Mouse (Mus musculus) ES-E14 (cell line): ENCODE results near the gene Slc9a1. TPM values are rescaled to one million over a fixed set of nuclear protein-coding genes. Genes with fewer than 3 reads are reported as not detected.

Experiments
- DNase-seq: peaks from one replicate; pipeline ENCODE4 v3.0.0-alpha.2; 2013; ENCODE audit warnings: low read depth, low spot score
- H3K27ac ChIP-seq: 2 replicates; pipeline ENCODE4 v1.5.1; 2012; ENCODE audit warnings: low read depth, mild to moderate bottlenecking, low read length, moderate library complexity, mixed read lengths; ENCODE audit not compliant: poor library complexity, insufficient read depth, severe bottlenecking
- H3K36me3 ChIP-seq: 2 replicates; pipeline ENCODE4 v1.6.1; 2012; ENCODE audit warnings: mild to moderate bottlenecking, low read length, moderate library complexity, mixed read lengths; ENCODE audit not compliant: control insufficient read depth, poor library complexity, insufficient read depth, severe bottlenecking
- H3K4me1 ChIP-seq, 2 experiments: fragments of 150-350 bp in 1 of 2; sonication (generic) in 1 of 2; 2 replicates each; pipeline ENCODE4 v1.6.1; 2012; ENCODE audit warnings: low read length in 2 of 2, mild to moderate bottlenecking in 1 of 2, mixed read lengths in 1 of 2; ENCODE audit not compliant: control insufficient read depth in 2 of 2, insufficient read depth in 2 of 2, poor library complexity in 1 of 2
- H3K4me3 ChIP-seq, 2 experiments: fragments of 150-350 bp in 1 of 2; sonication (generic) in 1 of 2; 2 replicates each; pipeline ENCODE4 v1.5.1; 2012; ENCODE audit warnings: low read length in 2 of 2, low read depth in 1 of 2, mild to moderate bottlenecking in 1 of 2, mixed read lengths in 1 of 2; ENCODE audit not compliant: insufficient read depth in 1 of 2, poor library complexity in 1 of 2, severe bottlenecking in 1 of 2
- H3K9ac ChIP-seq: 2 replicates; pipeline ENCODE4 v1.6.1; 2012; ENCODE audit warnings: low read depth, mild to moderate bottlenecking, low read length, mixed read lengths; ENCODE audit not compliant: poor library complexity, insufficient read depth, severe bottlenecking
- H3K9me3 ChIP-seq: fragments of 150-350 bp; sonication (generic); 2 replicates; pipeline ENCODE4 v1.6.1; 2012; ENCODE audit warnings: low read depth, mild to moderate bottlenecking, low read length; ENCODE audit not compliant: control insufficient read depth, insufficient read depth
- CHD2 ChIP-seq: IDR thresholded peaks from 2 replicates; pipeline ENCODE4 v1.6.1; 2014; ENCODE audit warnings: mild to moderate bottlenecking, low read depth, low read length, inconsistent platforms
- HCFC1 ChIP-seq: IDR thresholded peaks from 2 replicates; pipeline ENCODE4 v1.6.1; 2012; ENCODE audit warnings: low read length, inconsistent platforms, borderline replicate concordance; ENCODE audit not compliant: insufficient read depth
- MAFK ChIP-seq: IDR thresholded peaks from 2 replicates; pipeline ENCODE4 v1.6.1; 2014; ENCODE audit warnings: mild to moderate bottlenecking, low read depth, low read length, inconsistent platforms; ENCODE audit not compliant: insufficient read depth
- ZC3H11A ChIP-seq: IDR thresholded peaks from 2 replicates; pipeline ENCODE4 v1.6.1; 2012; ENCODE audit warnings: low read depth, mild to moderate bottlenecking, inconsistent platforms, low read length, borderline replicate concordance
- ZNF384 ChIP-seq: IDR thresholded peaks from 2 replicates; pipeline ENCODE4 v1.6.1; 2012; ENCODE audit warnings: low read depth, low read length, inconsistent platforms
- in situ Hi-C, 2 experiments: fragments of 600-800 bp; cut with MboI; formaldehyde crosslinking; loops; one replicate each; pipeline ENCODE4 v1.15.1; 2025; ENCODE audit warnings: low sequenced_read_pairs in 2 of 2, inconsistent platforms in 1 of 2; ENCODE audit not compliant: unreplicated experiment in 2 of 2
- total RNA-seq: library from RNA; depleted of rRNA; stranded (reverse); fragments of 300-350 nt; gene quantifications from 2 replicates; pipeline ENCODE4 v1.2.3, GENCODE M21; 2012

Slc9a1 gene
- total RNA-seq, 1 experiment = 24.9 TPM

DNA sequence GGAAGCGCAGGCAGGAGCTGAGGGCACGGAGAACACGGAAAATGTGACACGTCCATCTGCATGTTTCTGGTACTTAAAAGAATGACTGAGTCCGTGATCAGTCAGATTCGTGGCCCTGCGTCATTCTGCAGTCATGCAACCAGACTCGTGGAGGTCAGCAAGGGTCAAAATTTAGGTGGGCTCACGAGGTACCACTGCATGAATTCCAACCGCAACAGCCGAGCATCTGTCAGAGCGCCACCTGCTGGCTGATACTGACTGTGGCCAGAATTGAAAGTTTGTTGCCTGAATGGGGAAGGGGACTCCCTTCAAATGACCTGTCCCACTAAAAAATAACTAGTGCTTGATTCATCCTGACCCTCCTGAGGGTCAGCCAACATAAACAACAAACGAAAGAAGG, 80.2 kb downstream of the Slc9a1 start:
- H3K9ac ChIP-seq = no peak overlapping the region
- peaks cover 5 to 20% of the 10 kb centered on the region in 2 experiments for H3K4me1 ChIP-seq
- no peak overlapping the region for H3K4me3 ChIP-seq
- no peaks in the 10 kb centered on the region for H3K36me3 ChIP-seq
- in situ Hi-C loops = no loop called here
- H3K27ac ChIP-seq = no peak overlapping the region
- DNase-seq = no peak
- no peaks in the 10 kb centered on the region for H3K9me3 ChIP-seq
- TF ChIP-seq ZC3H11A = no peak
- TF ChIP-seq CHD2 = no peak
- no peak for TF ChIP-seq MAFK
- no peak for TF ChIP-seq HCFC1
- no peak for TF ChIP-seq ZNF384

DNA sequence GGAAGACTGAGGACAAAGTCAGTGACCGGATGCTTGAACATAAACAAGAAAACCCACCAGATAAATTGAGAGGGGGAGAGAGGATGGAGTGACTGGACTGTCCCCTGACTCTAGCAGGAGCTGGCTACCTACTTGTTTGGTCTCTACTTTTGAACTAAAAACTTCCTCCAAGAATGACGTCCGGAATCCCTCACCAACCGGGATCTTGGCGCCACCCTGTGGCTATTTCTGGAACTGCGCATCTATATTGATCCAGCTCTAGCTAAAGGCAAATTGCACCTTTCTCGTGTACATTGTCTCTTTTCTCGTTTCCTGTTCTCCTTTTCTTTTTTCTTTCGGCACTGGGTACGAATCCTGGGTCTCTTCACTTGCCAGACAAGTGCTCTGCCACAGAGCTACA, 82.0 kb downstream of the Slc9a1 start:
- no peak overlapping the region for H3K27ac ChIP-seq
- in situ Hi-C loops = no loop called here
- TF ChIP-seq ZC3H11A (peak; percentile 71), ZNF384 (no peak)
- no peaks in the 10 kb centered on the region for H3K36me3 ChIP-seq
- H3K9ac ChIP-seq = no peak overlapping the region
- H3K9me3 ChIP-seq = no peaks in the 10 kb centered on the region
- H3K4me3 ChIP-seq = no peak overlapping the region
- no peak for DNase-seq
- H3K4me1 ChIP-seq = peaks cover 3 to 16% of the 10 kb centered on the region in 2 experiments; a peak in 3 of 4 replicates

DNA sequence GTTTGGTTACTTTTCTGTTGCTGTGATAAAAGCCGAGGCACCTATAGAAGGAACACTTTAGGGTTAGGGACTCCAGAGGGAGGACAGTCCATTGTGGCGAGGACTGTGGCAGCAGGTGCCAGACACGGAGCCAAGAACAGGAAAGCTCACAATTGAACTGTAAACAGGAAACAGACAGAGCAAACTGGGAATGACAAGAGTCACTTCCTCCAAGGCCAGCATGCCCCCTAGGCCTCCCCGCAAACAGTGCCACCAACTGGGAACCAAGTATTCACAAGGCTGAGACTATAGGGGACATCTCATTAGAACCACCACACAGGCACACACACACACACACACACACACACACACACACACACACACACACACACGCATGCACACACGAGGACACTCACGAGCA, 82.9 kb downstream of the Slc9a1 start:
- H3K9me3 ChIP-seq = no peaks in the 10 kb centered on the region

DNA sequence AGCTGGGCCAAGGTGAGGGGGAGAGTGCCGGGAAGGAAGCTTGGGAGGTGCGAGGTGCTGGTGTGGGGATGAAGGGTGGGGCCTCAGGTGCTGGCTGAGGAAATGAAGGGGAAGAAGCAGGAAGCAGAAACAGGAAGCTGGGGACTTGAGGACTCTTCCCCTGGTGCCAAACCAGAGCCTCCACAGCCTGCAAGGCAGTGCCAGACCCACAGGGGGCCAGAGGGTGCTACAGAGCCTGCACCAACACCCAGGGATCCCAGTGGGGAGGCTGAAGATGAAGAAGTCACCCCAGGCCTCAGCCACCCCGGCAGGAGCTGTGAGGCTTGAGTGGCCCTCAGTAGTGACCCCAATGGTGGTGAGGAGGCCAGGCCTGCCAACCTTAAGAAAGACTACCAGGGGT, 88.5 kb downstream of the Slc9a1 start:
- TF ChIP-seq ZNF384 (no peak), CHD2 (no peak), ZC3H11A (no peak), HCFC1 (no peak), MAFK (no peak)
- H3K9ac ChIP-seq = no peak overlapping the region
- in situ Hi-C loops = no loop called here

More for the DNA sequence above, 82.9 kb downstream of the Slc9a1 start:
- no peak for TF ChIP-seq ZC3H11A
- TF ChIP-seq HCFC1 = no peak
- TF ChIP-seq CHD2 = no peak
- TF ChIP-seq ZNF384 = no peak
- no peak for TF ChIP-seq MAFK
- Histone ChIP-seq H3K27ac (no peak overlapping the region), H3K36me3 (no peaks in the 10 kb centered on the region), H3K4me1 (peaks cover 3 to 18% of the 10 kb centered on the region in 2 experiments; a peak in 3 of 4 replicates), H3K4me3 (no peak overlapping the region), H3K9ac (no peak overlapping the region)
- in situ Hi-C loops = no loop called here
- no peak for DNase-seq

DNA sequence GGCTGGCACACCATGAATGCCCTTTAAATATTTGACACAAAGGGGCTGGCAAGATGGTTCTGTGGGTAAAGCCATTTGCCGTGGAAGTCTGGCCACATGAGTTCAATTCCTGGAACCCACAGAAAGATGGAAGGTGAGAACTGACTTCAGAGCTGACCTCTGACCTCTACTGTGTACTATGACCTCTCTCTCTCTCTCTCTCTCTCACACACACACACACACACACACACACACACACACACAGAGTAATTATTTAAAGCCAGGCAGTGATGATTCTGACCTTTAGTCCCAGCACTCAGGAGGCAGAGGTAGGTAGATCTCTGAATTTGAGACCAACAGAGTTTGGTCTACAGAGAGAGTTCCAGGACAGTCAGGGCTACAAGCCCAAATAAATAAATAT, 90.5 kb downstream of the Slc9a1 start:
- TF ChIP-seq ZC3H11A (no peak), ZNF384 (no peak), MAFK (no peak), HCFC1 (no peak), CHD2 (no peak)
- DNase-seq = no peak
- no peak overlapping the region for H3K9ac ChIP-seq
- in situ Hi-C loops = no loop called here
- no peaks in the 10 kb centered on the region for H3K9me3 ChIP-seq
- H3K4me1 ChIP-seq = peaks cover 4 to 12% of the 10 kb centered on the region in 2 experiments; a peak in 2 of 4 replicates
- H3K36me3 ChIP-seq = no peaks in the 10 kb centered on the region
- H3K4me3 ChIP-seq = no peak overlapping the region
- H3K27ac ChIP-seq = no peak overlapping the region

More for the DNA sequence above, 88.5 kb downstream of the Slc9a1 start:
- Histone ChIP-seq H3K36me3 (no peaks in the 10 kb centered on the region), H3K4me1 (peaks cover 0 to 12% of the 10 kb centered on the region in 2 experiments; a peak in 1 of 4 replicates), H3K27ac (no peak overlapping the region), H3K9me3 (no peaks in the 10 kb centered on the region), H3K4me3 (no peak overlapping the region)
- DNase-seq = no peak
